ENCODE assay signal across 11 mouse cellular contexts in the genomic region with DNA sequence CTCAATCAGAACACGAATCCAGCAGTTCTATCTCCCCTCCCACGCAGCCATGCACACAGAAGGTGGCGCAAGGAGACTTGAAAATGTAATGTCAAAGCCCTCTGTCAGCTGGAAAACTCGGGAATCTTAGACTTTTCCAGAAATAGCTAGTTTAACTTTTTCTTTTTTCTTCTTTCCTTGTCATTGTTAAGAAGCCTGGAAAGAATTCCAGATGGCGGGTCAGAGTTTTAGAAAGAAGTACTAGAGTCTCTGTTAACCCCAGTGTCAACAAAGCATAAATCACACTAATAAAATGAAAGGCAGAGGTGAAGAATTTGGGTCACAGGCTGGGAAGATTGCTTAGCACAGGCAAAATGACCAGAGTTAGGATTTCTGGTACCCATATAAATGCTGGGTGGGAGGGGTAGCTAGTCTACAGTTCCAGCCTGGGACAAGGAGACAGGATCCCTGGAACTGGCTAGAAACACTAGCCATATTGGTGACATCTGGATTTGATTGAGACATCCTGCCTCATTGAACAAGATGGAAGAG.
DNase-seq lines count a peak whose midpoint lies in the region; ATAC-seq and TF ChIP-seq lines count a peak whose summit lies in the region.
"Had no signal": no experiment of that assay in that cellular context is flagged by ENCODE, and none has a peak within 500 bp of the region (broad histone marks: within the 10 kb centered on the region; RNA-seq: fewer than 3 reads in every experiment).

No protein-coding gene starts in this region.

- no peak overlapping the region for H3K4me2 ChIP-seq in lung, embryonic 16.5 days (ENCODE audit: low read depth, low read length)
- H3K4me2 ChIP-seq: midbrain, embryonic 13.5 days had no signal

- no peaks in the 10 kb centered on the region for H3K4me1 ChIP-seq in lung, embryonic 16.5 days (replicated peaks; ENCODE audit: control insufficient read depth, insufficient read depth, low read length)
- H3K4me1 ChIP-seq in hindbrain, embryonic 10.5 days (replicated peaks): peaks cover 17% of the 10 kb centered on the region; the same call in 1 of the 2 replicates

- H3K9ac ChIP-seq in lung, embryonic 16.5 days (ENCODE audit: low read length): no peak overlapping the region
- H3K9ac ChIP-seq: midbrain, embryonic 13.5 days had no signal

- H3K4me3 ChIP-seq in lung, embryonic 16.5 days (ENCODE audit: low read length): no peak overlapping the region
- no peak overlapping the region for H3K4me3 ChIP-seq in hindbrain, embryonic 10.5 days
- H3K4me3 ChIP-seq in layer of hippocampus, adult 2 months: no peak overlapping the region
- H3K4me3 ChIP-seq: midbrain, embryonic 13.5 days had no signal

- ATAC-seq in lung, embryonic 16.5 days (ENCODE audit: low read depth): peak; percentile 23; the same call in 1 of the 2 replicates
- ATAC-seq: midbrain, embryonic 13.5 days had no signal

- no peak for TF ChIP-seq CTCF in layer of hippocampus, adult 2 months (conservative IDR thresholded peaks at IDR 0.05)

- WGBS in lung, embryonic 16.5 days: 37% methylated on average over 5 of the region's 5 CpGs
- WGBS in hindbrain, embryonic 10.5 days: 68% methylated on average over 5 of the region's 5 CpGs

- H3K9me3 ChIP-seq in lung, embryonic 16.5 days (ENCODE audit: control insufficient read depth, low read length): no peaks in the 10 kb centered on the region
- no peaks in the 10 kb centered on the region for H3K9me3 ChIP-seq in hindbrain, embryonic 10.5 days
- H3K9me3 ChIP-seq: midbrain, embryonic 13.5 days had no signal

- no peaks in the 10 kb centered on the region for H3K27me3 ChIP-seq in lung, embryonic 16.5 days (ENCODE audit: control insufficient read depth, insufficient read depth, low read depth, low read length)
- H3K27me3 ChIP-seq in hindbrain, embryonic 10.5 days (ENCODE audit: insufficient read depth, poor library complexity, severe bottlenecking): no peaks in the 10 kb centered on the region
- H3K27me3 ChIP-seq: midbrain, embryonic 13.5 days had no signal

- H3K36me3 ChIP-seq in lung, embryonic 16.5 days (ENCODE audit: control insufficient read depth, insufficient read depth, low read length): no peaks in the 10 kb centered on the region
- H3K36me3 ChIP-seq in hindbrain, embryonic 10.5 days: no peaks in the 10 kb centered on the region
- H3K36me3 ChIP-seq: midbrain, embryonic 13.5 days had no signal

- H3K27ac ChIP-seq in lung, embryonic 16.5 days (ENCODE audit: low read length): no peak overlapping the region
- no peak overlapping the region for H3K27ac ChIP-seq in hindbrain, embryonic 10.5 days
- H3K27ac ChIP-seq in layer of hippocampus, adult 2 months: no peak overlapping the region
- H3K27ac ChIP-seq: midbrain, embryonic 13.5 days had no signal

- DNase-seq in lung, postnatal 25 days (ENCODE audit: low spot score): no peak
- peak; percentile 61 for DNase-seq in embryo, embryonic 11.5 days (ENCODE audit: low read depth, low spot score)
- DNase-seq in hindlimb bud, embryonic 11.5 days (ENCODE audit: extremely low spot score, low read depth, low spot score): peak; percentile 94
- peak; percentile 79 for DNase-seq in mesoderm, embryonic 11.5 days (ENCODE audit: low read depth, low spot score)
- no peak for DNase-seq in layer of hippocampus, adult 9-11 months
- DNase-seq in hindbrain, embryonic 10.5 days (ENCODE audit: low spot score): no peak
- DNase-seq in layer of hippocampus, adult 2 months (ENCODE audit: low spot score in 2 of 2): no peak
- DNase-seq: cerebellum, postnatal 36 days; right cerebral cortex, postnatal 4 days had no signal

Comparison
In these comparisons a context has a peak if more than half of its experiments do, and no peak if none do; other contexts are left out.
1. DNase-seq: peak in embryo, embryonic 11.5 days (single experiment), hindlimb bud, embryonic 11.5 days (single experiment) and mesoderm, embryonic 11.5 days (single experiment); none in lung, postnatal 25 days (single experiment), layer of hippocampus, adult 9-11 months (single experiment), hindbrain, embryonic 10.5 days (single experiment) and layer of hippocampus, adult 2 months (0 of 2).